Mouse (Mus musculus): ENCODE measurements around the gene Tnfrsf17.
"Not testable (repeated sequence)": the region's sequence is repeated elsewhere in the genome, so short reads cannot be mapped to it uniquely, and the experiment has no call there.

The Tnfrsf17 gene

GRCm38 (mm10) chr16:11313512-11313911, at the start of gene Tnfrsf17:
Gene Tnfrsf17 (plus strand): TSS chr16:11313812.
- DNase-seq (ENCODE audit: low spot score) = no peak

- no peak for DNase-seq (ENCODE audit: low spot score)
These were observed 47.1 kb upstream of the Tnfrsf17 start for GRCm38 (mm10) chr16:11266556-11266955.

GRCm38 (mm10) chr16:11269808-11270207, 43.8 kb upstream of the Tnfrsf17 start:
- peak; percentile 61 for DNase-seq (ENCODE audit: low spot score)

- DNase-seq (ENCODE audit: low spot score) = peak; percentile 39
These were observed 43.0 kb upstream of the Tnfrsf17 start for GRCm38 (mm10) chr16:11270642-11271041.

- no peak for DNase-seq (ENCODE audit: low spot score)
These were observed 42.5 kb upstream of the Tnfrsf17 start for GRCm38 (mm10) chr16:11271073-11271472.

GRCm38 (mm10) chr16:11276888-11277287, 36.7 kb upstream of the Tnfrsf17 start:
- DNase-seq (ENCODE audit: low spot score) = no peak

- no peak for DNase-seq (ENCODE audit: low spot score)
These were observed 34.8 kb upstream of the Tnfrsf17 start for GRCm38 (mm10) chr16:11278778-11279177.

GRCm38 (mm10) chr16:11282655-11283232, 30.9 kb upstream of the Tnfrsf17 start:
- DNase-seq (ENCODE audit: low spot score) = peak; percentile 74

GRCm38 (mm10) chr16:11284881-11285280, 28.7 kb upstream of the Tnfrsf17 start:
- DNase-seq (ENCODE audit: low spot score) = no peak

GRCm38 (mm10) chr16:11285949-11286348, 27.7 kb upstream of the Tnfrsf17 start:
- no peak for DNase-seq (ENCODE audit: low spot score)

GRCm38 (mm10) chr16:11288873-11289272, 24.7 kb upstream of the Tnfrsf17 start:
- DNase-seq (ENCODE audit: low spot score) = not testable (repeated sequence)

GRCm38 (mm10) chr16:11295583-11295982, 18.0 kb upstream of the Tnfrsf17 start:
- not testable (repeated sequence) for DNase-seq (ENCODE audit: low spot score)

GRCm38 (mm10) chr16:11297700-11298099, 15.9 kb upstream of the Tnfrsf17 start:
- DNase-seq (ENCODE audit: low spot score) = peak; percentile 79

GRCm38 (mm10) chr16:11303741-11304140, 9.9 kb upstream of the Tnfrsf17 start:
- no peak for DNase-seq (ENCODE audit: low spot score)

- no peak for DNase-seq (ENCODE audit: low spot score)
These were observed 8.1 kb upstream of the Tnfrsf17 start for GRCm38 (mm10) chr16:11305531-11305930.

GRCm38 (mm10) chr16:11315786-11316320, 2.2 kb downstream of the Tnfrsf17 start:
- no peak for DNase-seq (ENCODE audit: low spot score)

GRCm38 (mm10) chr16:11316748-11317147, 3.1 kb downstream of the Tnfrsf17 start:
- no peak for DNase-seq (ENCODE audit: low spot score)

GRCm38 (mm10) chr16:11317324-11317723, 3.7 kb downstream of the Tnfrsf17 start:
- no peak for DNase-seq (ENCODE audit: low spot score)

GRCm38 (mm10) chr16:11322409-11323323, 9.1 kb downstream of the Tnfrsf17 start, which contains the start of gene Snx29:
Gene Snx29 (plus strand): TSS chr16:11322908.
- peak; percentile 97 for DNase-seq (ENCODE audit: low spot score)

GRCm38 (mm10) chr16:11323324-11324051, 9.9 kb downstream of the Tnfrsf17 start:
- DNase-seq (ENCODE audit: low spot score) = peak; percentile 35

GRCm38 (mm10) chr16:11330081-11330800, 16.6 kb downstream of the Tnfrsf17 start:
- DNase-seq (ENCODE audit: low spot score) = no peak

Measured in adipocyte (in vitro differentiated cells).